Comparison of ENCODE assay signal across 8 mouse cellular contexts in the genomic region with DNA sequence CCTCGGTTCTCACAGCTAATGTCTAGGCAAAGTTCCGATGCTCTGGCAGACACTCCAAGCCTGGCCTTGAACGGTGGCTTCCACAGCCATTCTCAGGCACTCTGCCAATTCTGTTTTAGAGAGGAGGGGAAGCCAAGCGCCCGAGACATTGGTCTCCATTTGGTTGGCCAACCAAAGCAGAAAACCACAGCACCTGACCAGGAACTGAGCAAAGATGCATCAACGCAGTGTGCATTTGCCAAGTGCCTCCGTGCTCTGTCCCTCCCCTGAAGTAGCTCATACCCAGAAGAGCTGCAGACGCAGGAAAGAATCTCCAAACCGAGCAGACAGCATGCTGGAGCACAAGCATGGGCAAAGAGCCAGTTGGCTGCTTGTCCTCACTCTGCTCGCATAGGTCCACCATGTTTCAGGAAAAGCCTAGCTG. TPM values are rescaled to one million over a fixed set of nuclear protein-coding genes. Genes with fewer than 3 reads are reported as not detected.
DNase-seq lines count a peak whose midpoint lies in the region; ATAC-seq and TF ChIP-seq lines count a peak whose summit lies in the region.

No protein-coding gene starts in this region.

- no peak for TF ChIP-seq EP300 in MEL (IDR thresholded peaks at IDR 0.05; ENCODE audit: low read depth in 1 of 2, low read length in 2 of 2)
- TF ChIP-seq EP300 in heart, postnatal 0 days (IDR thresholded peaks at IDR 0.05; ENCODE audit: low read depth), result no peak

- H3K9me3 ChIP-seq in hindbrain, postnatal 0 days (ENCODE audit: low read length), result no peaks in the 10 kb centered on the region
- H3K9me3 ChIP-seq in hindbrain, embryonic 13.5 days, result no peaks in the 10 kb centered on the region
- H3K9me3 ChIP-seq in MEL (replicated peaks; ENCODE audit: insufficient read depth, low read length), result no peaks in the 10 kb centered on the region
- H3K9me3 ChIP-seq in heart, postnatal 0 days (replicated peaks; ENCODE audit: control insufficient read depth, low read length), result no peaks in the 10 kb centered on the region

- peak; percentile 83 for DNase-seq in hindbrain, postnatal 0 days (ENCODE audit: low spot score)
- peak; percentile 50 for DNase-seq in MEL (ENCODE audit: low read depth, low spot score)
- DNase-seq in brain, adult 2 months (ENCODE audit: low read depth, low spot score), result peak; percentile 91
- peak; percentile 76 for DNase-seq in heart, postnatal 0 days (ENCODE audit: low spot score)
- DNase-seq in ovary, postnatal 36 days (ENCODE audit: low spot score), result peak; percentile 66
- no peak for DNase-seq in left cerebral cortex, adult 8-10 months (ENCODE audit: low spot score in 2 of 2)
- DNase-seq in retina, embryonic 14.5 days (ENCODE audit: low spot score), result no peak

- no peak for TF ChIP-seq POLR2A in MEL (IDR thresholded peaks at IDR 0.05; ENCODE audit: control insufficient read depth in 1 of 2, insufficient read depth in 1 of 2, low read depth in 1 of 2, low read length in 2 of 2, poor library complexity in 1 of 2)

- peak overlapping the region; percentile 32; the same call in 1 of the 2 replicates for H3K27ac ChIP-seq in hindbrain, postnatal 0 days
- H3K27ac ChIP-seq in hindbrain, embryonic 13.5 days, result no peak overlapping the region
- H3K27ac ChIP-seq in MEL (ENCODE audit: control insufficient read depth, low read depth, low read length), result no peak overlapping the region
- peak overlapping the region; percentile 19; the same call in 1 of the 2 replicates for H3K27ac ChIP-seq in heart, postnatal 0 days (ENCODE audit: low read depth)

- H3K27me3 ChIP-seq in hindbrain, postnatal 0 days (ENCODE audit: insufficient read depth, low read length), result peaks cover 13% of the 10 kb centered on the region; the same call in 1 of the 2 replicates
- H3K27me3 ChIP-seq in hindbrain, embryonic 13.5 days, result peaks cover 31% of the 10 kb centered on the region
- H3K27me3 ChIP-seq in MEL (ENCODE audit: control insufficient read depth in 1 of 2, insufficient read depth in 2 of 2, low read length in 2 of 2), result no peaks in the 10 kb centered on the region
- peaks cover 22% of the 10 kb centered on the region for H3K27me3 ChIP-seq in heart, postnatal 0 days (ENCODE audit: control insufficient read depth, insufficient read depth, low read length)

- peaks cover 11% of the 10 kb centered on the region; the same call in 1 of the 2 replicates for H3K4me1 ChIP-seq in hindbrain, postnatal 0 days (ENCODE audit: insufficient read depth, low read length)
- H3K4me1 ChIP-seq in hindbrain, embryonic 13.5 days (replicated peaks), result peaks cover 22% of the 10 kb centered on the region
- peaks cover 4 to 16% of the 10 kb centered on the region in 2 experiments for H3K4me1 ChIP-seq in MEL (ENCODE audit: control insufficient read depth in 1 of 2, insufficient read depth in 2 of 2, low read length in 2 of 2)
- H3K4me1 ChIP-seq in heart, postnatal 0 days (ENCODE audit: control insufficient read depth, insufficient read depth), result peaks cover 6% of the 10 kb centered on the region; the same call in 1 of the 2 replicates

- TF ChIP-seq RAD21 in MEL (IDR thresholded peaks at IDR 0.05; ENCODE audit: low read depth, low read length), result no peak

- no peak overlapping the region for H3K9ac ChIP-seq in hindbrain, postnatal 0 days (replicated peaks; ENCODE audit: low read length)
- no peak overlapping the region for H3K9ac ChIP-seq in hindbrain, embryonic 13.5 days
- no peak overlapping the region for H3K9ac ChIP-seq in MEL (ENCODE audit: control insufficient read depth, low read depth, low read length, poor library complexity, severe bottlenecking)
- no peak overlapping the region for H3K9ac ChIP-seq in heart, postnatal 0 days (replicated peaks; ENCODE audit: low read depth, low read length)

- 38% methylated on average over 10 of the region's 10 CpGs for WGBS in hindbrain, postnatal 0 days
- WGBS in hindbrain, embryonic 13.5 days, result 67% methylated on average over 10 of the region's 10 CpGs
- WGBS in heart, postnatal 0 days, result 17% methylated on average over 10 of the region's 10 CpGs

- H3K4me2 ChIP-seq in hindbrain, postnatal 0 days (ENCODE audit: low read depth, low read length), result peak overlapping the region; percentile 27; the same call in 1 of the 2 replicates
- H3K4me2 ChIP-seq in hindbrain, embryonic 13.5 days, result no peak overlapping the region
- peak overlapping the region; percentile 46 for H3K4me2 ChIP-seq in heart, postnatal 0 days (ENCODE audit: low read depth, low read length)

- H3K36me3 ChIP-seq in hindbrain, postnatal 0 days (ENCODE audit: insufficient read depth, low read length), result no peaks in the 10 kb centered on the region
- no peaks in the 10 kb centered on the region for H3K36me3 ChIP-seq in hindbrain, embryonic 13.5 days
- H3K36me3 ChIP-seq in MEL (ENCODE audit: control insufficient read depth in 1 of 2, insufficient read depth in 2 of 2, low read length in 2 of 2), result peaks cover 0 to 11% of the 10 kb centered on the region in 2 experiments; a peak in 2 of 4 replicates
- no peaks in the 10 kb centered on the region for H3K36me3 ChIP-seq in heart, postnatal 0 days (replicated peaks; ENCODE audit: control insufficient read depth, insufficient read depth, low read length)

- peak; percentile 48 for ATAC-seq in hindbrain, postnatal 0 days
- no peak for ATAC-seq in hindbrain, embryonic 13.5 days (ENCODE audit: low FRiP score)
- ATAC-seq in heart, postnatal 0 days (ENCODE audit: insufficient read depth, low read depth), result peak; percentile 67

- TF ChIP-seq CTCF in hindbrain, postnatal 0 days (IDR thresholded peaks at IDR 0.05; ENCODE audit: low read depth), result no peak
- TF ChIP-seq CTCF in MEL (IDR thresholded peaks at IDR 0.05 in 2 of 3, conservative IDR thresholded peaks at IDR 0.05 in 1 of 3; ENCODE audit: control insufficient read depth in 1 of 3, insufficient read depth in 1 of 3, low read depth in 2 of 3, low read length in 3 of 3, poor library complexity in 1 of 3, severe bottlenecking in 1 of 3), result no peak
- TF ChIP-seq CTCF in heart, postnatal 0 days (IDR thresholded peaks at IDR 0.05; ENCODE audit: low read depth), result no peak

- no peaks in the 10 kb centered on the region for H3K79me2 ChIP-seq in MEL (ENCODE audit: control insufficient read depth, insufficient read depth, low read length, poor library complexity)

- no peak overlapping the region for H3K4me3 ChIP-seq in hindbrain, postnatal 0 days (ENCODE audit: low read length)
- H3K4me3 ChIP-seq in hindbrain, embryonic 13.5 days, result no peak overlapping the region
- H3K4me3 ChIP-seq in MEL (ENCODE audit: control insufficient read depth in 1 of 2, insufficient read depth in 1 of 2, low read depth in 2 of 2, low read length in 2 of 2), result no peak overlapping the region
- H3K4me3 ChIP-seq in heart, postnatal 0 days (ENCODE audit: low read depth, low read length), result peak overlapping the region; percentile 16

TF ChIP-seq in MEL, 35 proteins besides CTCF, POLR2A, EP300 and RAD21:
- TF ChIP-seq USF1 (IDR thresholded peaks at IDR 0.05; ENCODE audit: low read depth, low read length), result 0 out of 2 replicates have a peak, but pooled peaks have one; percentile 10
- TF ChIP-seq SMC3 (IDR thresholded peaks at IDR 0.05; ENCODE audit: low read depth, low read length), result no peak

RNA-seq across cellular contexts. Expression of gene Plekhd1, which starts 4.6 kb away (rescaled TPM):
- total RNA-seq in hindbrain, postnatal 0 days (2014; rRNA removed), result 7.1 and 9.8 TPM in 2 replicates
- 6.6 and 7.2 TPM in 2 replicates for polyA plus RNA-seq in hindbrain, postnatal 0 days (2015; fragmentation: Nextera tagmentation; extraction: Ambion mirVana)
- polyA plus RNA-seq in hindbrain, embryonic 13.5 days (2015; fragmentation: Nextera tagmentation; extraction: Ambion mirVana), result 3.1 and 3.2 TPM in 2 replicates
- total RNA-seq in MEL (2012; rRNA removed), result not detected in 2 replicates
- under 1 TPM in 1 of 2 experiments, not detected in 1; 0.04 TPM for polyA plus RNA-seq in MEL (2012; ENCODE audit: insufficient read depth in 1 of 2, insufficient read length in 2 of 2, low read depth in 1 of 2, low replicate concordance in 2 of 2, missing spikeins in 1 of 2)
- total RNA-seq in heart, postnatal 0 days (2014; rRNA removed; ENCODE audit: low replicate concordance), result 2.3 TPM in 1 of 2 replicates, not detected in the other
- polyA plus RNA-seq in heart, postnatal 0 days (2015; fragmentation: Nextera tagmentation; extraction: Ambion mirVana), result 0.18 and 0.19 TPM in 2 replicates
- total RNA-seq in left cerebral cortex, adult 8-10 months (2022), result 1 to 10 TPM; 3.6 to 7.8 (median 5.6) TPM

RNA-seq across cellular contexts. Expression of gene Erh, which starts 43.7 kb away (rescaled TPM):
- 62.1 and 95.6 TPM in 2 replicates for total RNA-seq in hindbrain, postnatal 0 days (2014; rRNA removed)
- polyA plus RNA-seq in hindbrain, postnatal 0 days (2015; fragmentation: Nextera tagmentation; extraction: Ambion mirVana), result 278 and 295 TPM in 2 replicates
- polyA plus RNA-seq in hindbrain, embryonic 13.5 days (2015; fragmentation: Nextera tagmentation; extraction: Ambion mirVana), result 329 and 335 TPM in 2 replicates
- total RNA-seq in MEL (2012; rRNA removed), result 343 and 401 TPM in 2 replicates
- 100 to 1,000 TPM in 1 of 2 experiments, not detected in 1; 299 TPM for polyA plus RNA-seq in MEL (2012; ENCODE audit: insufficient read depth in 1 of 2, insufficient read length in 2 of 2, low read depth in 1 of 2, low replicate concordance in 2 of 2, missing spikeins in 1 of 2)
- 46.4 and 54.3 TPM in 2 replicates for total RNA-seq in heart, postnatal 0 days (2014; rRNA removed; ENCODE audit: low replicate concordance)
- 107 and 128 TPM in 2 replicates for polyA plus RNA-seq in heart, postnatal 0 days (2015; fragmentation: Nextera tagmentation; extraction: Ambion mirVana)
- total RNA-seq in left cerebral cortex, adult 8-10 months (2022), result 10 to 100 TPM; 24.8 to 52.7 (median 38.4) TPM

RNA-seq across cellular contexts. Expression of gene Slc39a9, which starts 44.1 kb away (rescaled TPM):
- 19.4 and 33.1 TPM in 2 replicates for total RNA-seq in hindbrain, postnatal 0 days (2014; rRNA removed)
- 17.7 and 17.8 TPM in 2 replicates for polyA plus RNA-seq in hindbrain, postnatal 0 days (2015; fragmentation: Nextera tagmentation; extraction: Ambion mirVana)
- polyA plus RNA-seq in hindbrain, embryonic 13.5 days (2015; fragmentation: Nextera tagmentation; extraction: Ambion mirVana), result 23.6 TPM in 2 replicates
- 12.3 and 13.1 TPM in 2 replicates for total RNA-seq in MEL (2012; rRNA removed)
- polyA plus RNA-seq in MEL (2012; ENCODE audit: insufficient read depth in 1 of 2, insufficient read length in 2 of 2, low read depth in 1 of 2, low replicate concordance in 2 of 2, missing spikeins in 1 of 2), result 10 to 100 TPM in 1 of 2 experiments, not detected in 1; 34.4 TPM
- total RNA-seq in heart, postnatal 0 days (2014; rRNA removed; ENCODE audit: low replicate concordance), result 15.6 and 24.8 TPM in 2 replicates
- polyA plus RNA-seq in heart, postnatal 0 days (2015; fragmentation: Nextera tagmentation; extraction: Ambion mirVana), result 10.3 and 11.4 TPM in 2 replicates
- total RNA-seq in left cerebral cortex, adult 8-10 months (2022), result 10 to 100 TPM; 34.7 to 40.3 (median 37.8) TPM

Comparison
In these comparisons a context has a peak if more than half of its experiments do, and no peak if none do; other contexts are left out.
1. H3K27ac ChIP-seq: peak in hindbrain, postnatal 0 days (single experiment) and heart, postnatal 0 days (single experiment); none in hindbrain, embryonic 13.5 days (single experiment) and MEL (single experiment).
2. DNase-seq: peak in hindbrain, postnatal 0 days (single experiment), MEL (single experiment), brain, adult 2 months (single experiment), heart, postnatal 0 days (single experiment) and ovary, postnatal 36 days (single experiment); none in left cerebral cortex, adult 8-10 months (0 of 2) and retina, embryonic 14.5 days (single experiment).